Mouse (Mus musculus): Measurements from ENCODE around the gene Elfn2. TPM values are rescaled to one million over a fixed set of nuclear protein-coding genes. Genes with fewer than 3 reads are reported as not detected.

Elfn2 gene
- 100 to 1,000 TPM; 176 to 224 (median 201) TPM for total RNA-seq (2022)

DNA sequence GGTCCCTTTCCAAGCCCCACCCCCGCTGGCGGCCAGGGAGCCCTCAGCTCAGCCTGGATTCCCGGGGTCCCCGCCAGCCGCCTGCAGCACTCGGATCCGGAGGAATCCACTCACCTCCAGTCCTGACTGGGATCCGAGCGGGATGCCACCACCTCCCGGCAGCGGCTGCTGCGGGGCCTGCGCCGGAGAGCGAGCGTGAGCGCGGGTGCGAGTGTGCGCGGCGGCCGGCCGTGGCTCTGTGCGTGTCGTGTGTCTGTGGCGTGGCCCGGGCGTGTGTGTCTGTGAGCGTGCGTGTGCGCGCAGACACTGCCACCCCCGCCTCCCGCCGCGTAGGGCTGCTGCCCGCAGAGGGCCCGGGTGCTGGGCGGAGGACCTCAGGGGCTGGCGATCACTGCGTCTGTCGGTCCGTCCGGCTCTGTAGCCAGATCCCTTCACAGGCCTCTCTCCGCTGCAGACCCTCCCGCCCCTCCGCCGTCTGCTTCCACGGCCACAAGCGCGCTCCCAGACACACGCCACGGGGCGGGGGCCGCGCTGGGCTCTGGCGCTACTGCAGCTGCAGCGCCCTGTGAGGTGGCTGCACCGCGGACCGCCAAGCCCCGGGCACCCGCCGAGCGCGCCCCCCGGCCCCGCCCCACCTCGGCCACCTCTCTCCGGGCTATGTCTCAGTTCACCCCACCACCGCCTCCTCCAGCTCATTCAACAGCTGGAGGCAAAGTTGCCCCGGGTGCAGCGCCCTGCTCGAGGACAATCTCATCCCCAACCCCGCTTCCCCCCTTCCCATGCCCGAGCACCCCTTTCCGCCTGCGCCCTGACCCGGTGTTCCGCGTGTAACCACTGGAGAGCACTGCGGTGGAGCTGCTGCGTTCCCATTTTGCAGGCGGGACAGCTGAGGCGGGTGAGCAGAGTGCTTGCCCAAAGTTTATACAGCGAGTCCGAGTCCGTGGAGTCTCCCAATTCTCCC is at the start of gene Elfn2:
Elfn2 (minus strand) TSS at position 482 of the 961 bp plus-strand sequence.
- no peak for DNase-seq (ENCODE audit: low spot score in 2 of 2)

DNA sequence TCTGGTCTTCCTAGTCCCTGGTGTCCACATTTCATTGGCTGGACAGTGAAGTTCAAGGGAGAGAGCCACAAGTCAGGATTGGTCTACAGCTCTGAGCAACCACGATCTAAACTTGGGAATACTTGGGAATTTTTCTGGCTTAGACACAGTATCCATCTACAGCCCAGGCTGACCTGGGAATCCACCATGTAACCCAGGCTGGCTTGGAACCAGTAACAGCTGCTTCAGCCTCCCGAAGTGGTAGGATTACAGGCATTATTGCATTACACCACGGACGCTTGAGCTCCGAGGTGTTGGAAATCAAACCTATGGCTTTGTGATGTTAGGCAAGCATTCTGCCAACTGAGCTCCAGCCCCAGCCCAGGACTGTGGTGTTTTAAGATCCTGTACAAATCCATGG is 45.1 kb upstream of the Elfn2 start:
- DNase-seq (ENCODE audit: low spot score in 2 of 2): no peak

DNA sequence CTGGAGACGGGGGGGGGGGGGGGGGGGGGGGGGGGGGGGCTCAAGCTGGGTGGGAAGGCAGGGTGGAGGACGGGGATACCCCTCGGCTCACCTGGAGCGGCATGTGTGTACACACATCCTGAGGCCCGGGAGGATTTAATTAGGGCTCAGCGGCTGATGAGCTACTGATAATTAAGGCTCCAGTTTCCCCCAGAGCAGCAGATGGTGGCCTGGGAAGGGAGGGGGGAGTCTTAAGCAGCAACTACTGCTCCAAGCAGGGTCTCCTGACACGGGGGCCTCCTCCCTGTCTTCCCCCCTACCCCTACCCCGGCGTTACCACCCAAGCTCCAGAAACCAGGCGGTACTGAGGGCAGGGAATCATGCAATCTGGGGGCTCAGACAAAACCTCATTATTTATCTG is 44.6 kb upstream of the Elfn2 start:
- DNase-seq (ENCODE audit: low spot score in 2 of 2): no peak

DNA sequence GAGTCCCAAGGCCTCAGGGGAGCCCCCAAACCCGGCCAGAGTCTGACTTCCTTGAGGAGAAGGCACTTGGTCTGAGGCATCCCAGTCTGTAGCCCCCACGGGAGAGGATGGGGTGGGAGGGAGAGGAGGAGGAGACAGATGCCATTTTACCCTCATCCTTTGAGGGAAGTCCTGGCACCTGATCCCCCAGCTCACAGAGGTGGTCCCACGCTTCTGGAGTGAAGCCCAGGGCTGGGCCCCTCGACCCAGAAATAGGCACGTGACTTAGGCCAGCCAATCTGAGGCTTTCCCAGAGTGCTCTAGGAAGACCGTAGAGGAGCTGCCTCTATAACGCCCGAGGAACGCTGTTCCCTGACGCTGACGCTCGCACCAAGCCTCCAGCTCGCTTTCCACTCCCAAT is 42.5 kb upstream of the Elfn2 start:
- DNase-seq (ENCODE audit: low spot score in 2 of 2): no peak

DNA sequence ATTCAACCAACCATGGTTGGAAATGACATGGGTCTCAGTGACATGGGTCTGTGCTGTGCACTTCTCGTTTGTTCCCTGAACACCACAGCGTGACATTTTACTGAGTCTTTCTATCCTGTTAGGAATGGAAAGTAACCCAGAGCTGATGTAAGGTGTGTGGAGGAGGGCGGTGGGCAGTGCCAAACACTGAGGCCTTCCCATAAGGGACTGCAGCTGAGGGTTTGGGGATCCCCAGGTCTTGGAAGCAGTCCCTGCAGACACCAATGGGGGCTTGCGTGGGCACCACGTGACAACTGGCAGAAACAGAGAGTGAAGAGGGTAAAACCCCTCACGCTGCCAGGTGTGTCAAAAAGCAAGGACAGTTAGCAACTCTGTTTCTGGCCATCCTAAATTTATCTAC is 39.6 kb upstream of the Elfn2 start:
- DNase-seq (ENCODE audit: low spot score in 2 of 2): no peak

DNA sequence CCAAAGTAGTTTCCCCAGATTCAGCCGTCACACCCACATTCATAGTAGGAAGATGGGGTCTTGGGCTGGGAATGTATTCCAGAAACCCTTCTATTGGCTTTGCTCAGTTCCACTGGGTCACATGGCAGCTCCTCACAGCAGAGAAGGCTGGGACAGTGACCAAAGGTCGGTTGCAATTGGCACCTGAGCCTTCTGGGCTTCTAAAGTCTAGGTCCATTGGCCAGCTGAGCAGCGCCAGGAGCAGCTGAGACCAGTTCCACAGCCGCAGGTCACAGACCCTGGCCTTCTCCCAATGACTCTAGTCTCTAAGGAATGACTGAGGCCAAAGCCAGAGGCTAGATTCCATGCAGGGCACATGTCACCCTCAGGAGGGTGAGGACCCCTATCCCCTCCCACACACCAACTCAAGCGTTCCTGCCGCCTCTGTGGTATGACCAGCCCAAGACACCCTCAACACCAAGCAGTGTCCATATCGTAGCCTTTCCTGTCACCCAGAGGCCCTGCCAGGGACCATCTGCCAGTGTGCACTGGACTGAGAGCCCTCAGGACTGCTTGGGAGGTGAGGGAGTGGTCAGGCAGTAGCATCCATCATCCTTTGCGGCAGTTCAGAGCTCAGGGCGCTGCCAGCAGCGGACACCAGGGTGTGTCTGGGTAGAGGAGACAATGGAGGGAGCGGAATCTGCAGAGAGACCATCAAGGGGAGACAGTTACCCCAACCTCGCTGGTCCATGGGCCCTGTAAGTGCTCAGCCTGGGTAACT is 37.6 kb upstream of the Elfn2 start:
- no peak for DNase-seq (ENCODE audit: low spot score in 2 of 2)

DNA sequence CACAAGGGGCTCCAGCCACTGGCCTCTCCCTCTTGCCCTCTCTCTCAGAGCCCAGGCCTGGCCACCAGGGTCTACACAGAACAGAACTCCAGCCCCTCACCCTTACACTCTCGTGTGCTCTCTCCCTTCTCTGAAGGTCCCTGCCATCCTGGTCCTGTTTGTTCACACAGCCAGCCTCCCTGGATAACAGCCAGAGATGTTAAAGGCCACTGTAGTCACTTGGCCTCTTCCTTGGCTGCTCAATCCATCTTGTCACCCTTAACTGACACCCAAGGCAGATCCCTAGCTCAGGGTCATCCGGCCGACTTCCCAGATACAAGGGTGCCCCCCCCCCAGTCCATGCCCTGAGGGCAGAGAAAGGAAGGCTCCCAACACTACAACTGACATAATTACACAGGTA is 36.7 kb upstream of the Elfn2 start:
- no peak for DNase-seq (ENCODE audit: low spot score in 2 of 2)

DNA sequence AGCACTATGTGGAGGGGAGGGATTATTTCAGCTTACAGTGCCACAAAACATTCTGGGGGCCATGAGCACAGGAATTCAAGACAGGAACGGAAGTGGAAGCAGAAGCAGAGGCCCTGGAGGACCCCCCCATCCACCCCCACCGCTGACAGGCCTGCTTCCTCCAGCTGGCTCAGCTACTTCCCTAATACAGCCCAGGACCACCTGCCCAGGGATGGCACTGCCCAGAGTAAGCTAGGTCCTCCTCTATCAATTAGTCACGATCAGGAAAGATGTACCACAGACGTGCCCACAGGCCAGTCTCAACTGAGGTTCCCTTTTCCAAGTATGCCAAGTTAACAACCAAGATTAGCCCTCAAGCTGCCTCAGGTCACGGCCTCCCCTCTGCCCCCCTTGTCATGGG is 35.6 kb upstream of the Elfn2 start:
- no peak for DNase-seq (ENCODE audit: low spot score in 2 of 2)

DNA sequence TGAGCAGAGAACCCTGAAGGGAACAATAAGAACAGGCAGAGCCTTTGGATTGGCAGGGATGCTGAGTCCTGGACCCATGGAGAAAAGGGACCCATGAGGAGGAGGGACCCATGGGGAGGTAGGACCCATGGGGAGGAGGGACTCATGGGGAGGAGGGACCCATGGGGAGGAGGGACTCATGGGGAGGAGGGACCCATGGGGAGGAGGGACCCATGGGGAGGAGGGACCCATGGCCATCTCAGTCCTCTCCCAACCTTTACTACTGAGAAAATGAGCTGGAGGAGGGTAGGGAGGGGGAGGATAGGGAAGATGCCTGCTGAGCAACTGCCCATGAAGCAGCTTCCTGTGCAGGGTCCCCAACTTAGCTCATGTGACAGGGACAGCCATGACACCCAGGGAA is 34.4 kb upstream of the Elfn2 start:
- DNase-seq (ENCODE audit: low spot score in 2 of 2): no peak

DNA sequence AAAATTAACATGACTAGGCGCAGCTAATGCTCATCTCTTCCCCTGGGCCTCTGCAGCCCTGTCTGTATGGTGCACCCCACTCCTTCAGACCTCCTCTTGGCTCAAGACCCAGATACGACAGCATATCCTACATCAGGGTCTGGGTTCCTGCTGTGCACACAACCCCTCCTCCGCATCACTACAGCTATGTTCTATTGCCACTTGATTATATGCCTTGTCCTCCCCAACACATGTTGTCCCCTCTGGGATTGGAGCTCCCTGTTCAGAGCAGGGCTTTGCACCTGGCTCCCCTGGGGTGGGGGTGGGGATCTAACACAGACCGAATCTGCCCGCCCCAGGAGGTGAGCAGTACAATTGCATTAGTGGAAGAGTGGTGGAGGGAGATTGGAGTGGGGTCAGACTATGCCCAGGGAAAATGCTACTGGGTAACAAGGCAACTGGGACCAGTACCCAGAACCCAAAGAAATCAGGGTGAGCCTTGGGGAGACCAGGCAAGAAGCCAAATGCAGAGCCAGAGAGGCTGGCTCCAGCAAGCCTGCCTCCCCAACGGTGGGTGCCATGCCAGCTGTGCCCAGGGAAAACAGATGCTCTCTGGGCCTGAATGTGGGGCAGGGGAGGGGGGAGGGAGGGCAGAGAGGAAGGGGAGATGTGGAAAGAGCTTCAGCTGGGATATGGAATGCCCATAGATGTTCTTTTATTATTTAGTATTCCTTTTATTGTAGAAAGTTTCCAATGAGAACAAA is 32.2 kb upstream of the Elfn2 start:
- DNase-seq (ENCODE audit: low spot score in 2 of 2): no peak

DNA sequence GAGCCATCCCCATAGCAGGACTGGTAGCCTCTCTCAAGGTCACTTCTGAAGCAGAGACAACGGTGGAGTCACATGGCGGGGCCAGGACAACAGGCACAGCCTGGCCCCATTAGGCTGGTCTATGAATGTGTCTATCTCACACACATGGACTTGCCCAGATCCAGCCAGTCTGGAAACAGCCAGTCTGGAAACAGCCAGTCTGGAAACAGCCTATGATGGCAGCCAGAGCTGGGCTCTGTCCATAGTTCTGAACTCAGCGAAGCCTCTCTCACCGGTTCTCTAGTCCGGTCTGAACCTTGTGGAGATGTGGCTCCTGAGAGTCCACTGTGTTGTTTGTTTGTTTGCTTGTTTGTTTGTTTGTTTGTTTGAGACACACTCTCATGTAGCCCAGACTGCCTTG is 31.3 kb upstream of the Elfn2 start:
- no peak for DNase-seq (ENCODE audit: low spot score in 2 of 2)

DNA sequence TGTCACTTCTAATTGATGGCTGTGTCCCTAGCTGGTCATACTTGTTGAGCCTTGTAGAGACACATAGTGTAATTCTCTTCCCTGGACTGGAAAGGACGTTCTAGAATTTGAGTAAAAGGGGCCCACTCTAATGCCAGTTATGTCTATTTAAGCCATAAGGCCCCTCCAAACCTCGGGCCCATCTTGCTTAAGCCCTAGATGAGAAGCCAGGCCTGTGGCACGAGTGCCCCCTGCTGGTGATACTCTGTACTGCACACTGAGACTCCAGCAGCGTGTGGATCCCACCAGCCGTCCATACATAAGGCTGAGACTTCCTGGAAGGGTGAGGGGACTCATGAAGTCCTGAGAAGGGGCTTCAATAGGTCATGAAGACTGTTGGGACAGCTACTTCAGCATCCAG is 25.6 kb upstream of the Elfn2 start:
- peak; percentile 58 to 93 for DNase-seq (ENCODE audit: low spot score in 2 of 2)

DNA sequence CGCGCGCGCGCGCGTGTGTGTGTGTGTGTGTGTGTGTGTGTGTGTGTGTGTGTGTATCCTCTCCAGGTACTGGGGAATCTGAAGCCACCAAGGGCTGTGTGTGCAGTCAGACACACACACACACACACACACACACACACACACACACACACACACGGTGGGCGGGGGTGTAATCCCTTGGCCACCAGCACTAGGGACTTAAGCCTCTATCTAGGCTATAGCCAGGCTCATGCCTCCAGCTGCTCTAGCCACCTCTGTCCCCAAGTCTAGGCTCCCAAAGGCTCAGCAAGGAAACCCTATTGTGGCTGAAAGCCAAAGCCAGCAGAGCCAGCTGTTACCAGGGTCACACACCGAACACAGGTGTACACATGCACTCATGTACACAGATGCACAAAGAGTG is 24.3 kb upstream of the Elfn2 start:
- DNase-seq (ENCODE audit: low spot score in 2 of 2): no peak

DNA sequence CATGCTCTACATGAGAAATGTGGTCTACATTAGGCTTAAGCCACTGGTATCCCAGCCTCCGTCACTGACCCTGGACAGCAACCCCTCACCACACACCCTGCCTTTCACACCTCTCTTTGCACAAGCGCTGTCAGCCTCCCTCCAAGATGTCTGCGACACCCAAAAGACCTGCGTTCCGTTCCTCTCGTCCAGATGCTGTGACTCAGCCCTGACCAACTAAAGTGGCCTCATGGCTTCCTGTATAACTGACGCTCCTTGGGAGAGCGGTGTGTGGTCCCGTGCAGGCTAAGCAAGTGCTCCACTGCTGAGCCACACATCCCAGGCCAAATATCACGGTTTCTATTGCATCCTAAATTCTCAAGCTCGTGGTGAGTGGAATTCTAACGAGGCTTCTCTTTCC is 22.1 kb upstream of the Elfn2 start:
- DNase-seq (ENCODE audit: low spot score in 2 of 2): no peak

DNA sequence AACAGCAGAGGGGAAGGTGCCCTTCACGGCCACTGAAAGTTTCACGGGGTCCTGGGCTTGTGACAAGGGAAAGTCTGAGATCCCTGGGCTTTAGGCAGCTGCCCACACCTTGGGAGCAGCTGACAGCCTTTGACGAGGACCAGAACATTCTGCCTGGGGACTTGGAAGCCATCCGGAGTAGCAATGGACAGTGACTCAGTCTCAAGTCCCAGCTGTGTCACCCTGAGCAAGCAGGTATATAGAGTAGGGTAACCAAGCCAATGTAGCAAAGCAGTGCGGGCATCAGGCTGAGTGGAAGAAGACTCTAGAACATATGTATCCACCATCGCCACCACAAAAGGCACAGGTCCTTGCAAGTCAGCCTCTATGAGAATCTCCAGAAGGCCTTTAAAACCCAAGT is 18.6 kb upstream of the Elfn2 start:
- DNase-seq (ENCODE audit: low spot score in 2 of 2): no peak

DNA sequence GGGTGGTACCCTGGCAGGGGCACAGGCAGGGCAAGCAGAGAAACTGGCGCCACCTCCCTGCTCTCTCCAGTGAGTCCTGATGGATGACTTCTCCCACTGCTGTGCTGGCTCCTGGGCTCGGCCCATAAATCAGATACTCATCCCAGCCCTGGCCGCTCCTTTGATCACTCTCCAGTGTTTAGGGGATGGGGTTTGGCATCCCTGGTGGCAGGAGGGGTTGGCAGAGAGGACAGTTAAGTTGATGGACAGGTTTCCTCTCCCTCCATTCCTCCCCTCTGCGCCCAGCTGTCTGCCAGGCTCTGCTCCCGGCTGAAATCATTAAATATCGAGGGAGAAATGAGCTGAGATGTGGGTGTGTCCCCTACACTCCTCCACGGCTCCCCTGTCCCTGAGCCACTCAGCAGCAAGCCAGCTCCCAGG is 18.1 kb upstream of the Elfn2 start:
- no peak for DNase-seq (ENCODE audit: low spot score in 2 of 2)

DNA sequence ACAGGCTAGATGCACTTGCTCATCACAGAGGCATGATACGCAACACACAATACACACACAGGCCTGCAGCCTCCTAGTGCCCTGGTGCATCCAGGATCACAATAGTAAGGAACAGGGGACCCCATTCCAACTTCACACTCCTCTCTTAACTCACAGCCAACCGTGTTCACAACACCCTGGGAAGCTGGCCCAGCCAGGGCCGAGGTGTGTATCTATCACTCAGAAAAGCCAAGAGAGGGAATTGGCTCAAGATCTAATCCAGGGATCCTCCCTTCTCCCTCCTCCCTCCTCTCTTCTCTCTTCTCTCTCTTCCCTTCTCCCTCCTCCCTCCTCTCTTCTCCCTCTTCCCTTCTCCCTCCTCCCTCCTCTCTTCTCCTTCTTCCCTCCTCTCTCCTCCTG is 17.6 kb upstream of the Elfn2 start:
- DNase-seq (ENCODE audit: low spot score in 2 of 2): no peak

DNA sequence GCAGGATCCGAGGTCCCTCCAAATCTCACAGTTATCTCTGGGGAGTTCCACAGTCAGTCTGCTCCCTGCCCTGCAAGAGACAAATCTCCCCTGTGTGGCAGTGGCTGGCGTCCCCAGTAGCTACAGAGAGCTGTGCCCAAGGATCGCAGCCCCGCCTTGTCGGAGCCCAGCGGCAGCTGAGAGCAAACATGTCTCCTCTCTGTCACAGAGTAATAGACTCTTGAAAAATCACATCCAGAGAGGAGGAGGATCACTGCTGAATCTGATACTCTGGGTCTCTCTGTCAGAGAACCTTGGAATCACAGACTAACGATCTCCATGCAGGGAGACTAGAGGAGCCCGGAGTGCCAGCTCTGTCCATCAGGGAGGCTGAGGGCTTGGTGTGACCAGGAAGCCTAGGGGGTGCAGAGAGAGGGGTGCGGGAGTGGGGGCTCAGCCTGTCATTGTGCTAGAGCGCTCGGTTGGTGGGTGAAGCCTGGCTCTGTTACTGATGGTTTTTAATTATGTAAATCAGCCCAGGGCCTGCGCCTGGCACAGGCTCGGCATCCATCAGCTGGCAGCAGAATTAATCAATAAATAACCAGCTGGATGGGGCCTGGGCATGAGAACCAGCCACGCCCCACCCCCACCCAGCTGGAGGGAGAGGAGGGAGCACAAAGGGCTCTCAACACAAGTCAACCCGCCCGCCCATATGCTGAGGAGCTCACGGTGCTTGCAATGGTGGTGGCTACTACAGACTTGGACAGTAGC is 17.0 kb upstream of the Elfn2 start:
- no peak for DNase-seq (ENCODE audit: low spot score in 2 of 2)

DNA sequence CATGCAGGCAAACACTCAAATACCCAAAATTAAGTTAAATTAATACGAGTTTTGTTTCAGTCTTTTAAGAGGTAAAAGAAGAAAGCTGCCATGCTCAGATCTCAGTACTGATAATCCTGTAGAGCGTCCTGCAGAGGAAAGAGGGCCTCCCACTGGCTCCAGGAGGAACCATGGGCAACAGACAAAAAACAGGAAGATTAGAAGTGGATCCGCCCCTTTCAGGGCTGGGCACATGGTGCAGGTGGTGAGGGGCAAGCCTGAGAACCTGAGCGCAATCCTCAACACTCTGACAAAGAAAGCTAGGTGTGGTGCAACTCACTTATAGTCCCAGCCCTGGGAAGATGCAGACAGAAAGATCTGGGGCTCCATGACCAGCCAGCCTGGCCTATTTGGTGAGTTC is 13.3 kb upstream of the Elfn2 start:
- DNase-seq (ENCODE audit: low spot score in 2 of 2): no peak

DNA sequence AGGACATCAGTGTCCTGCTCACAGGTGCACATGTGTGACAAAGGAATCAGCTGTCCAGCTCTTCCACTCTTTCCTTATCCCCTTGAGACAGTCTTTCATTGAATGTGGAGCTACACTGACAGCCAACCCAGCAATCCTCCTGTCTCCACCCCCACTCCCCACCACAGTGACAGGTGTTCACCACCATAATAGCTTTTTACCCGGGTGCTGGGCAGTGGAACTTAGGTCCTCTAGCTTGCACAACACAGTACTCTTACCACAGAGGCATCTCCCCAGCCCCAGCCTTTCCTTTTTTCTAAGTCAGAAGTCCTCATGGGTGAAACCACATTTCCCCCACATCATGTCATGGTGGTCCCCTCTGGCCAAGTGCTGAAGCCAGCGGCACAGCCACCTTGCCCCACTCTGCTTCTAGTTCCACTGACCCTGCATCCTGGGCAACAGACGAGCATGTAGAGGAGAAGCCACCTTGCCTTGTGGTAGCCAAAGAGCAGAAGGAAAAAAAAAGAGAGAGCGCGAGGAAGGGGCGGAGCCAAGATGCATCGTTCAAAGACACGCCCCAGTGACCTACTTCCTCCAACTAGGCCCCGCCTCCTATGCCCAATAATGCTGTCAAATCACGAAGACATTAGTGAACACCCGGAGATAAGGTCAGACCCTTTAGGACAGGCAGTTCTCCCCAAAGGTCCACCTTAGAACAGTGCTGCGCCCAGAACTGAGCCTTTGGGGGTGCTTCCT is 11.9 kb upstream of the Elfn2 start:
- DNase-seq (ENCODE audit: low spot score in 2 of 2): no peak

DNA sequence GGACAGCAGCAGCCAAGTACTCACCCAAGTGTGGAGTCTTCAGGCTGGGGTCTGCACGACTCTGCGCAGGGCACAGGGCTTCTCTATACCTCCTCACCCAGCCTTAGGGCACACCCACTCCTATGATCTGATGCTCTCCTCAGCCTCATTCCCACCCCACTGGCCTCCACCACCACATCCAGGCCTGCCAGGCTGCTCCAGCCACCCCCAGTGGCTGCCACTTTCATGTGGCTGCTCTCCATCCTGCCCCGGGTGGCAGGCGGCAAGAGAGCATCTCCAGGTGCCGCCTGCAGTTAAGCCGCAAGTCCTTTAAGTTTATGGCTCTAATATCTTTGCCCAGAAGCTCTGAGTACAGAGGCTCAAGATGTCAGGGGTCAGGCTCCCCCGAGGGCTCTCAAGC is 8.1 kb upstream of the Elfn2 start:
- no peak for DNase-seq (ENCODE audit: low spot score in 2 of 2)

Data from layer of hippocampus, adult 8-10 months (tissue).